Mouse (Mus musculus) spleen, adult 2 months (tissue): ENCODE data around the gene Sh3bp1. TPM values are rescaled to one million over a fixed set of nuclear protein-coding genes. Genes with fewer than 3 reads are reported as not detected.

Experiments
- DNase-seq, 2 experiments: peaks; one replicate each; pipeline versions ENCODE4 v3.0.0 to v3.0.0-alpha.2; 2012 to 2021; ENCODE audit warnings: low spot score in 2 of 2, low read depth in 1 of 2
- H3K27ac ChIP-seq: fragments of 200-500 bp; 2 replicates; pipeline ENCODE4 v1.5.1; 2012; ENCODE audit warnings: low read length, inconsistent platforms; ENCODE audit not compliant: insufficient read depth
- H3K27me3 ChIP-seq: fragments of 200-500 bp; 2 replicates; pipeline ENCODE4 v1.6.1; 2012; ENCODE audit warnings: mild to moderate bottlenecking, moderate library complexity, low read length, inconsistent platforms; ENCODE audit not compliant: control insufficient read depth, insufficient read depth
- H3K36me3 ChIP-seq: fragments of 200-500 bp; 2 replicates; pipeline ENCODE4 v1.6.1; 2012; ENCODE audit warnings: mild to moderate bottlenecking, low read length, inconsistent platforms; ENCODE audit not compliant: control insufficient read depth, insufficient read depth
- H3K4me1 ChIP-seq: fragments of 200-500 bp; 2 replicates; pipeline ENCODE4 v1.6.1; 2011; ENCODE audit warnings: inconsistent platforms; ENCODE audit not compliant: control insufficient read depth, insufficient read depth, insufficient read length
- H3K4me3 ChIP-seq: fragments of 200-500 bp; 2 replicates; pipeline ENCODE4 v1.5.1; 2011; ENCODE audit warnings: mild to moderate bottlenecking, inconsistent platforms; ENCODE audit not compliant: insufficient read depth, insufficient read length; ENCODE audit errors: extremely low read depth
- CTCF ChIP-seq: fragments of 200-500 bp; IDR thresholded peaks from 2 replicates; pipeline ENCODE4 v1.5.1; 2011; ENCODE audit warnings: mild to moderate bottlenecking, inconsistent platforms; ENCODE audit not compliant: insufficient read depth, insufficient read length, insufficient replicate concordance; ENCODE audit errors: extremely low read depth
- POLR2A ChIP-seq: fragments of 200-500 bp; IDR thresholded peaks from 2 replicates; pipeline ENCODE4 v1.6.1; 2011; ENCODE audit warnings: low read depth, low read length, inconsistent platforms
- WGBS: fragments of 180-500 bp; shearing (Covaris S2); methylation state at CpG from one replicate; pipeline ENCODE4 v1.1.7; 2018; 5-methylcytosine and 5-hydroxymethylcytosine counted together
- polyA plus RNA-seq: library from polyadenylated mRNA; depleted of rRNA; stranded (reverse); fragments of >200 nt; gene quantifications from 2 replicates; pipeline ENCODE4 v1.2.3, GENCODE M21; 2012

Gene Sh3bp1
- polyA plus RNA-seq, 1 experiment = 182 TPM

- peak; percentile 36 to 41 for DNase-seq
- WGBS = 12% methylated on average over 6 of the region's 6 CpGs
- Histone ChIP-seq H3K36me3 (no peaks in the 10 kb centered on the region), H3K27me3 (no peaks in the 10 kb centered on the region), H3K27ac (no peak overlapping the region), H3K4me1 (no peaks in the 10 kb centered on the region), H3K4me3 (no peak overlapping the region)
- TF ChIP-seq CTCF (peak; percentile 36; the same call in 1 of the 2 replicates), POLR2A (no peak)
Observed at GRCm38 (mm10) chr15:78869775-78870174, 29.8 kb upstream of the Sh3bp1 start.

GRCm38 (mm10) chr15:78872021-78872608, 27.5 kb upstream of the Sh3bp1 start:
- H3K4me3 ChIP-seq = no peak overlapping the region
- no peaks in the 10 kb centered on the region for H3K4me1 ChIP-seq
- WGBS = 56% methylated on average over 5 of the region's 5 CpGs

GRCm38 (mm10) chr15:78873803-78874435, 25.6 kb upstream of the Sh3bp1 start:
- no peaks in the 10 kb centered on the region for H3K36me3 ChIP-seq
- DNase-seq = no peak
- no peaks in the 10 kb centered on the region for H3K27me3 ChIP-seq
- H3K4me3 ChIP-seq = no peak overlapping the region
- H3K27ac ChIP-seq = no peak overlapping the region
- TF ChIP-seq CTCF = no peak
- no peak for TF ChIP-seq POLR2A
- 79% methylated on average over 13 of the region's 13 CpGs for WGBS
- peaks cover 6% of the 10 kb centered on the region; the same call in 1 of the 2 replicates for H3K4me1 ChIP-seq

More at GRCm38 (mm10) chr15:78872021-78872608, 27.5 kb upstream of the Sh3bp1 start:
- no peak for TF ChIP-seq CTCF
- TF ChIP-seq POLR2A = no peak
- DNase-seq = no peak
- Histone ChIP-seq H3K36me3 (no peaks in the 10 kb centered on the region), H3K27me3 (no peaks in the 10 kb centered on the region), H3K27ac (no peak overlapping the region)

- no peak for DNase-seq
- H3K36me3 ChIP-seq = no peaks in the 10 kb centered on the region
- H3K27ac ChIP-seq = no peak overlapping the region
- WGBS = 91% methylated on average over 8 of the region's 8 CpGs
- TF ChIP-seq POLR2A = no peak
- no peak for TF ChIP-seq CTCF
- H3K27me3 ChIP-seq = no peaks in the 10 kb centered on the region
- no peak overlapping the region for H3K4me3 ChIP-seq
- H3K4me1 ChIP-seq = peaks cover 12% of the 10 kb centered on the region; the same call in 1 of the 2 replicates
Observed at GRCm38 (mm10) chr15:78874989-78875388, 24.6 kb upstream of the Sh3bp1 start.

- H3K27ac ChIP-seq = no peak overlapping the region
- 88% methylated on average over 5 of the region's 5 CpGs for WGBS
- H3K4me1 ChIP-seq = peaks cover 12% of the 10 kb centered on the region; the same call in 1 of the 2 replicates
Observed at GRCm38 (mm10) chr15:78875537-78875936, 24.0 kb upstream of the Sh3bp1 start.

GRCm38 (mm10) chr15:78876258-78876696, 23.3 kb upstream of the Sh3bp1 start:
- DNase-seq = peak in 1 of 2 experiments; percentile 54
- peak; percentile 56; the same call in 1 of the 2 replicates for TF ChIP-seq CTCF
- no peak for TF ChIP-seq POLR2A
- H3K4me3 ChIP-seq = peak overlapping the region; percentile 78
- no peaks in the 10 kb centered on the region for H3K27me3 ChIP-seq
- peaks cover 12% of the 10 kb centered on the region; the same call in 1 of the 2 replicates for H3K4me1 ChIP-seq
- peaks cover 3% of the 10 kb centered on the region; the same call in 1 of the 2 replicates for H3K36me3 ChIP-seq
- 3% methylated on average over 17 of the region's 17 CpGs for WGBS
- H3K27ac ChIP-seq = peak overlapping the region; percentile 99

More at GRCm38 (mm10) chr15:78875537-78875936, 24.0 kb upstream of the Sh3bp1 start:
- DNase-seq = no peak
- Histone ChIP-seq H3K4me3 (no peak overlapping the region), H3K27me3 (no peaks in the 10 kb centered on the region), H3K36me3 (no peaks in the 10 kb centered on the region)
- TF ChIP-seq POLR2A (no peak), CTCF (no peak)
